26 mouse cellular contexts compared by ENCODE assay signal in genomic region chr17:49392751-49393150, GRCm38 (mm10). TPM values are rescaled to one million over a fixed set of nuclear protein-coding genes. Genes with fewer than 3 reads are reported as not detected.
DNase-seq lines count a peak whose midpoint lies in the region; ATAC-seq lines count a peak whose summit lies in the region.
"Had no signal": no experiment of that assay in that cellular context is flagged by ENCODE, and none has a peak within 500 bp of the region (broad histone marks: within the 10 kb centered on the region; RNA-seq: fewer than 3 reads in every experiment).

No protein-coding gene starts in this region.

- H3K4me3 ChIP-seq in embryonic facial prominence, embryonic 14.5 days (ENCODE audit: low read depth, low read length) = no peak overlapping the region
- H3K4me3 ChIP-seq in embryonic facial prominence, embryonic 10.5 days = no peak overlapping the region
- H3K4me3 ChIP-seq in heart, embryonic 10.5 days = no peak overlapping the region
- no peak overlapping the region for H3K4me3 ChIP-seq in midbrain, embryonic 14.5 days (replicated peaks; ENCODE audit: low read depth, low read length)
- H3K4me3 ChIP-seq in midbrain, embryonic 10.5 days = no peak overlapping the region
- H3K4me3 ChIP-seq: embryonic facial prominence, embryonic 12.5 days; forebrain, embryonic 12.5 days; forebrain, embryonic 15.5 days had no signal

- WGBS in embryonic facial prominence, embryonic 14.5 days = 9% methylated on average over 1 of the region's 1 CpGs
- WGBS in embryonic facial prominence, embryonic 10.5 days = 14% methylated on average over 1 of the region's 1 CpGs
- WGBS in heart, embryonic 10.5 days = 16% methylated on average over 1 of the region's 1 CpGs
- 12% methylated on average over 1 of the region's 1 CpGs for WGBS in midbrain, embryonic 14.5 days
- 22% methylated on average over 1 of the region's 1 CpGs for WGBS in midbrain, embryonic 10.5 days

- H3K9me3 ChIP-seq in embryonic facial prominence, embryonic 14.5 days (ENCODE audit: control insufficient read depth, low read length) = 0 out of 2 replicates have a peak, but pooled peaks cover 1% of the 10 kb centered on the region
- no peaks in the 10 kb centered on the region for H3K9me3 ChIP-seq in embryonic facial prominence, embryonic 10.5 days
- no peaks in the 10 kb centered on the region for H3K9me3 ChIP-seq in heart, embryonic 10.5 days
- peaks cover under 1% of the 10 kb centered on the region; the same call in 1 of the 2 replicates for H3K9me3 ChIP-seq in midbrain, embryonic 14.5 days (ENCODE audit: control insufficient read depth, low read length)
- H3K9me3 ChIP-seq in midbrain, embryonic 10.5 days (replicated peaks) = no peaks in the 10 kb centered on the region; the same call in 1 of the 2 replicates
- H3K9me3 ChIP-seq: embryonic facial prominence, embryonic 12.5 days; forebrain, embryonic 12.5 days; forebrain, embryonic 15.5 days; G1E had no signal

- no peak for ATAC-seq in embryonic facial prominence, embryonic 14.5 days (ENCODE audit: low read depth)
- ATAC-seq in midbrain, embryonic 14.5 days (ENCODE audit: low FRiP score, low TSS enrichment) = no peak
- ATAC-seq: activated CD4-positive, CD25-positive, alpha-beta regulatory T cell, adult 4 months; CD4-positive, CD25-positive, alpha-beta regulatory T cell, adult 4 months; forebrain, embryonic 15.5 days; forebrain, postnatal 0 days; Patski had no signal

- DNase-seq in embryonic facial prominence, embryonic 14.5 days (ENCODE audit: low spot score) = peak; percentile 64
- no peak for DNase-seq in embryonic facial prominence, embryonic 10.5 days (ENCODE audit: low spot score)
- peak; percentile 35 for DNase-seq in heart, adult 11 months
- no peak for DNase-seq in heart, embryonic 10.5 days (ENCODE audit: low spot score)
- DNase-seq in midbrain, embryonic 14.5 days = peak; percentile 12
- DNase-seq in midbrain, embryonic 10.5 days (ENCODE audit: low spot score) = no peak
- DNase-seq in spleen, postnatal 14 days (ENCODE audit: low spot score in 2 of 2) = no peak
- DNase-seq: adrenal gland, adult 8-10 months; adrenal gland, postnatal 14 days; adrenal gland, postnatal 36 days; B cell, adult 2 months; cerebellum, adult 11 months; cerebellum, adult 18-20 months; cerebellum, adult 8-10 months; cerebellum, adult 9-11 months; cerebellum, postnatal 14 days; cerebellum, postnatal 36 days; embryo, embryonic 11 days; forebrain, postnatal 0 days had no signal

- H3K36me3 ChIP-seq in embryonic facial prominence, embryonic 14.5 days (ENCODE audit: control insufficient read depth, insufficient read depth, low read length) = no peaks in the 10 kb centered on the region
- no peaks in the 10 kb centered on the region for H3K36me3 ChIP-seq in embryonic facial prominence, embryonic 10.5 days (replicated peaks)
- no peaks in the 10 kb centered on the region for H3K36me3 ChIP-seq in heart, embryonic 10.5 days
- H3K36me3 ChIP-seq in midbrain, embryonic 14.5 days (ENCODE audit: control insufficient read depth, insufficient read depth, low read length) = no peaks in the 10 kb centered on the region
- no peaks in the 10 kb centered on the region for H3K36me3 ChIP-seq in midbrain, embryonic 10.5 days
- H3K36me3 ChIP-seq: embryonic facial prominence, embryonic 12.5 days; forebrain, embryonic 12.5 days; forebrain, embryonic 15.5 days; G1E had no signal

- no peak overlapping the region for H3K9ac ChIP-seq in embryonic facial prominence, embryonic 14.5 days (ENCODE audit: low read depth, low read length)
- no peak overlapping the region for H3K9ac ChIP-seq in midbrain, embryonic 14.5 days (replicated peaks; ENCODE audit: low read length)
- H3K9ac ChIP-seq: embryonic facial prominence, embryonic 12.5 days; forebrain, embryonic 12.5 days; forebrain, embryonic 15.5 days; forebrain, postnatal 0 days had no signal

- H3K4me1 ChIP-seq in embryonic facial prominence, embryonic 14.5 days (ENCODE audit: control insufficient read depth, insufficient read depth, low read length) = no peaks in the 10 kb centered on the region
- H3K4me1 ChIP-seq in embryonic facial prominence, embryonic 10.5 days = no peaks in the 10 kb centered on the region
- H3K4me1 ChIP-seq in heart, embryonic 10.5 days = no peaks in the 10 kb centered on the region
- H3K4me1 ChIP-seq in midbrain, embryonic 14.5 days (ENCODE audit: control insufficient read depth, insufficient read depth, low read length) = no peaks in the 10 kb centered on the region
- H3K4me1 ChIP-seq in midbrain, embryonic 10.5 days = no peaks in the 10 kb centered on the region
- H3K4me1 ChIP-seq: embryonic facial prominence, embryonic 12.5 days; forebrain, embryonic 12.5 days had no signal

- no peak overlapping the region for H3K4me2 ChIP-seq in embryonic facial prominence, embryonic 14.5 days (ENCODE audit: low read depth, low read length)
- H3K4me2 ChIP-seq in midbrain, embryonic 14.5 days (ENCODE audit: low read length) = no peak overlapping the region
- H3K4me2 ChIP-seq: embryonic facial prominence, embryonic 12.5 days; forebrain, embryonic 12.5 days; forebrain, embryonic 15.5 days had no signal

- no peaks in the 10 kb centered on the region for H3K27me3 ChIP-seq in embryonic facial prominence, embryonic 14.5 days (replicated peaks; ENCODE audit: control insufficient read depth, insufficient read depth, low read length)
- H3K27me3 ChIP-seq in embryonic facial prominence, embryonic 10.5 days (replicated peaks; ENCODE audit: low read depth, poor library complexity, severe bottlenecking) = no peaks in the 10 kb centered on the region
- no peaks in the 10 kb centered on the region for H3K27me3 ChIP-seq in heart, embryonic 10.5 days (ENCODE audit: insufficient read depth, poor library complexity, severe bottlenecking)
- no peaks in the 10 kb centered on the region for H3K27me3 ChIP-seq in midbrain, embryonic 14.5 days (ENCODE audit: control insufficient read depth, insufficient read depth, low read length)
- H3K27me3 ChIP-seq in midbrain, embryonic 10.5 days (ENCODE audit: low read depth, poor library complexity, severe bottlenecking) = no peaks in the 10 kb centered on the region
- H3K27me3 ChIP-seq: embryonic facial prominence, embryonic 12.5 days; forebrain, embryonic 12.5 days; forebrain, embryonic 15.5 days had no signal

- no peak overlapping the region for H3K27ac ChIP-seq in embryonic facial prominence, embryonic 14.5 days (replicated peaks; ENCODE audit: low read depth, low read length)
- H3K27ac ChIP-seq in embryonic facial prominence, embryonic 10.5 days (replicated peaks) = no peak overlapping the region
- no peak overlapping the region for H3K27ac ChIP-seq in heart, embryonic 10.5 days
- H3K27ac ChIP-seq in midbrain, embryonic 14.5 days (replicated peaks; ENCODE audit: low read depth, low read length) = no peak overlapping the region
- no peak overlapping the region for H3K27ac ChIP-seq in midbrain, embryonic 10.5 days (replicated peaks)
- H3K27ac ChIP-seq: embryonic facial prominence, embryonic 12.5 days; forebrain, embryonic 12.5 days; forebrain, embryonic 15.5 days had no signal

RNA-seq across cellular contexts. Expression of gene Mocs1, which starts 35.4 kb away (rescaled TPM):
- polyA plus RNA-seq in embryonic facial prominence, embryonic 14.5 days (2014; fragmentation: Nextera tagmentation; extraction: Ambion mirVana) = 6.4 and 7.8 TPM in 2 replicates
- 6.4 and 7.4 TPM in 2 replicates for polyA plus RNA-seq in embryonic facial prominence, embryonic 10.5 days (2016; fragmentation: Nextera tagmentation; extraction: Ambion mirVana)
- 6.4 and 9.3 TPM in 2 replicates for polyA plus RNA-seq in heart, embryonic 10.5 days (2016; fragmentation: Nextera tagmentation; extraction: Ambion mirVana)
- polyA plus RNA-seq in midbrain, embryonic 14.5 days (2014; fragmentation: Nextera tagmentation; extraction: Ambion mirVana) = 3.8 and 4.0 TPM in 2 replicates
- polyA plus RNA-seq in midbrain, embryonic 10.5 days (2016; fragmentation: Nextera tagmentation; extraction: Ambion mirVana) = 4.9 and 5.2 TPM in 2 replicates

Comparison
In these comparisons a context has a peak if more than half of its experiments do, and no peak if none do; other contexts are left out.
1. DNase-seq: peak in embryonic facial prominence, embryonic 14.5 days (single experiment), heart, adult 11 months (single experiment) and midbrain, embryonic 14.5 days (single experiment); none in embryonic facial prominence, embryonic 10.5 days (single experiment), heart, embryonic 10.5 days (single experiment), midbrain, embryonic 10.5 days (single experiment) and spleen, postnatal 14 days (0 of 2).